Mouse (Mus musculus): Measurements from ENCODE around the gene Pcsk5. TPM values are rescaled to one million over a fixed set of nuclear protein-coding genes. Genes with fewer than 3 reads are reported as not detected.

Pcsk5 gene
- polyA plus RNA-seq, 1 experiment from 2014 or later: 12.5 TPM

DNA sequence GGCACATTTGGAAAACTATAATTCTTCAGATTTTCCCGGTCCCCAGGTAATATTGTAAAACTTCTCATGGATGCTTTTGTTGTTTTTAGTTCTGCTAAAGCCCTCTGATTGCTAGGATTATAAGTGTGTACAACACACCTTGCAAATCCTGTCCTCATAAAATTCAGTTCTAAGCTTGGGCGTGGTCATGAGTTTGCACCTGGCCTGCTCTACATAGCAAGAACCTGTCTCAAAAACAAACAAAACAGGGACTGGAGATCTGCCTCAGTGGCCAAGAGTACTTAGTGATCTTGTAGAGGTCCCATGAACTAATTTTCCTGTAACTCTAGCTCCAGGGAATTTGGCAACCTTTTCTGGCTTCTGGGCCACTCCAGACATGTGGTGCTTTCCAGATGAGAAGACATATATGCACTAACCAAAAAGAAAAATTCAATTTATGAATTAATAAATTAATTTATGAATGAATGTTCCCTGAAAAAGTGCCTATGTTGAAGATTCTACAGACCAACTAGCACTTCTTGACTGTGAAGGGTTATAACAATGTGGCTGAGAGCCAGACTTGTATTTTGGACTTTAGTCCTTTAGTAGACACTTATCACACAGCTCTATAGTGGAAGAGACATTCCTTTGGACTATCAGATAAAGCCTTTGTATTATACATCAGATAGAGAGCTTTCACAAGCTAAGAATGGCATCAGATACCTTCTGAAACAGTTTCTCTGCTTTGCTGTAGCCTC, 409.4 kb downstream of the Pcsk5 start:
- Histone ChIP-seq H3K4me1 (no peaks in the 10 kb centered on the region), H3K27ac (no peak overlapping the region), H3K4me2 (no peak overlapping the region), H3K27me3 (no peaks in the 10 kb centered on the region), H3K36me3 (replicated peaks) (no peaks in the 10 kb centered on the region), H3K9me3 (no peaks in the 10 kb centered on the region), H3K4me3 (replicated peaks) (no peak overlapping the region), H3K9ac (no peak overlapping the region)
- 90% methylated on average over 2 of the region's 2 CpGs for WGBS
- no peak for ATAC-seq (ENCODE audit: low FRiP score)

DNA sequence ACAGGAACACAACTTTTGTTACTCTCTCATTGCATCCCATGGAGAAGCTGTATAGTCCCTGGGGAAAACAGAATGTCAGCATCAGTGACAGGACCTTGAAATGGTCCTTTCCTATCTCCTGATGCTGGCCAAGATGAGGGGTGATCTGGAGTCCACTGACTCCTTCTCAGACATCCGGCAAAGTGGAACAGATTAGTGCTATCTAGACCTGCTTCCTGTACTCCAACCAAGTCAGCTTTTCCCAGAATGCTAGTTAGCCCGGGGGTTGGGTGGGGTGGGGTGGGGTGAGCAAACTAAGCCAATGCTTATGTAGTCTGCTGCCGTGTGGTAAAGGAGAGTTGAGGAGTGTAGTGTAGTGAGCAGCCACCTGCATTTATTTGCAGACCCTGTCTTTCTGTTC, 414.1 kb downstream of the Pcsk5 start:
- 82% methylated on average over 3 of the region's 3 CpGs for WGBS
- H3K4me3 ChIP-seq (replicated peaks): no peak overlapping the region
- H3K9me3 ChIP-seq: no peaks in the 10 kb centered on the region

DNA sequence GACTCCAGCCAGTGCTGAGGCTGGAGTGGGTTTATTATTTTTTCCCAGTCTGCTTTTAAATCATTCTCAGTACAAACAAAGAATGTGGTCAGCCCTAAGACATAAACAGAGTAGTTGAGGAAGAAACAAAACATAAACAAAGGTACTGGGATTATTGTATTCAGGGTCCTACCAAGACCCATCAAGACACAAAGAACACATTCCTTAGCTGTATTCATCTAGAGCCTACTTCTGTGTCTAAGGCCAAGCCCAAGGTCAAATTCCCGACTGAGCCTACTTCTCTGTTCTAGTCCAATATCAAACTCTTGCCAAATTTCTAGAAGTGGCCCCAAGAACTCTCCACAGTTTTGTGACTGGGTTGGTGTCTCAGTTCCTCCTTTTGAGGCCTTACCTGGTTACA, 419.6 kb downstream of the Pcsk5 start:
- ATAC-seq (ENCODE audit: low FRiP score): no peak
- Histone ChIP-seq H3K27me3 (no peaks in the 10 kb centered on the region), H3K9ac (no peak overlapping the region), H3K9me3 (no peaks in the 10 kb centered on the region), H3K4me3 (replicated peaks) (no peak overlapping the region), H3K27ac (no peak overlapping the region), H3K36me3 (replicated peaks) (no peaks in the 10 kb centered on the region), H3K4me2 (no peak overlapping the region), H3K4me1 (no peaks in the 10 kb centered on the region)
- WGBS: 47% methylated on average over 1 of the region's 1 CpGs

More for the DNA sequence above, 414.1 kb downstream of the Pcsk5 start:
- Histone ChIP-seq H3K9ac (no peak overlapping the region), H3K27ac (no peak overlapping the region), H3K4me1 (no peaks in the 10 kb centered on the region), H3K27me3 (no peaks in the 10 kb centered on the region), H3K36me3 (replicated peaks) (no peaks in the 10 kb centered on the region), H3K4me2 (no peak overlapping the region)
- ATAC-seq (ENCODE audit: low FRiP score): no peak

- no peaks in the 10 kb centered on the region for H3K4me1 ChIP-seq
- no peak for ATAC-seq (ENCODE audit: low FRiP score)
- WGBS: 37% methylated on average over 4 of the region's 4 CpGs
Measured at GRCm38 (mm10) chr19:17412915-17413459, 424.4 kb downstream of the Pcsk5 start.

DNA sequence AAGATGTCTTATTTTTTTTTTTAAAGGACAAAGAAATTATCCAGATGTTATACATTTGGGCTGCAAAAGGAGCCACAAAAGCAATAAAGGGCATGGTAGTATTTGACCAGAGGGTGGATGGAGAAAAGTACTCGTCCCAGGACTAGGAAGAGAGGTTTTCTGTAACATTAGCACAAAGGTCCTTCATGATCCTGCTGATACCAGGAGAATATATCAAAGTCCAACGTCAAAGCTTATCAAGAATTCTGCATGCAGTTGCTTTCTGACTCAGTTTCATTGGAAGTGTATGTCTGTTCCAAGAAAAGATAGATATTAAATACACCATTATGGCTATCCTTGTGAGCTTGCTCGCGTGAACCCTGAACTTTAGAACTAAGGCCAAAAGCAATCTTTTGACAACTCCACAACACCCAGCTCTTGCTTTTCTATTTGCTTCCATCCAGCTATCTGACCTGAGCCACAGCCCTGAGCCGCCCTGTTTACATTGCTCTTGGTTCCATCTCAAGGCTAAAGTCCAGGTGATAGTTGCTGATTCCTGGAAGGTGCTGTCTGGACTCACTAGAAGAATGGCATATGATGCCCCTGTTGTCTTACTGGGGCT, 426.9 kb downstream of the Pcsk5 start:
- ATAC-seq (ENCODE audit: low FRiP score): no peak
- 88% methylated on average over 5 of the region's 5 CpGs for WGBS
- Histone ChIP-seq H3K4me3 (replicated peaks) (no peak overlapping the region), H3K27me3 (no peaks in the 10 kb centered on the region), H3K4me2 (no peak overlapping the region), H3K27ac (no peak overlapping the region), H3K9ac (no peak overlapping the region), H3K9me3 (no peaks in the 10 kb centered on the region), H3K36me3 (replicated peaks) (no peaks in the 10 kb centered on the region), H3K4me1 (no peaks in the 10 kb centered on the region)

More at GRCm38 (mm10) chr19:17412915-17413459, 424.4 kb downstream of the Pcsk5 start:
- Histone ChIP-seq H3K4me3 (replicated peaks) (no peak overlapping the region), H3K4me2 (no peak overlapping the region), H3K36me3 (replicated peaks) (no peaks in the 10 kb centered on the region), H3K9me3 (no peaks in the 10 kb centered on the region), H3K9ac (no peak overlapping the region), H3K27ac (no peak overlapping the region), H3K27me3 (no peaks in the 10 kb centered on the region)

GRCm38 (mm10) chr19:17409351-17409750, 428.1 kb downstream of the Pcsk5 start:
- Histone ChIP-seq H3K27me3 (no peaks in the 10 kb centered on the region), H3K4me1 (no peaks in the 10 kb centered on the region), H3K27ac (no peak overlapping the region), H3K4me3 (replicated peaks) (no peak overlapping the region), H3K9ac (no peak overlapping the region), H3K36me3 (replicated peaks) (no peaks in the 10 kb centered on the region), H3K9me3 (no peaks in the 10 kb centered on the region), H3K4me2 (no peak overlapping the region)
- 59% methylated on average over 3 of the region's 3 CpGs for WGBS
- ATAC-seq (ENCODE audit: low FRiP score): no peak

- Histone ChIP-seq H3K27ac (no peak overlapping the region), H3K4me1 (no peaks in the 10 kb centered on the region), H3K4me2 (no peak overlapping the region), H3K36me3 (replicated peaks) (no peaks in the 10 kb centered on the region), H3K9ac (no peak overlapping the region), H3K27me3 (no peaks in the 10 kb centered on the region), H3K4me3 (replicated peaks) (no peak overlapping the region), H3K9me3 (no peaks in the 10 kb centered on the region)
- ATAC-seq (ENCODE audit: low FRiP score): no peak
Measured at GRCm38 (mm10) chr19:17408591-17408990, 428.8 kb downstream of the Pcsk5 start.

- WGBS: 87% methylated on average over 5 of the region's 5 CpGs
- no peak for ATAC-seq (ENCODE audit: low FRiP score)
- Histone ChIP-seq H3K27ac (no peak overlapping the region), H3K4me2 (no peak overlapping the region), H3K4me1 (no peaks in the 10 kb centered on the region), H3K9ac (no peak overlapping the region), H3K9me3 (no peaks in the 10 kb centered on the region), H3K4me3 (replicated peaks) (no peak overlapping the region), H3K27me3 (no peaks in the 10 kb centered on the region), H3K36me3 (replicated peaks) (no peaks in the 10 kb centered on the region)
Measured at GRCm38 (mm10) chr19:17406823-17407222, 430.6 kb downstream of the Pcsk5 start.

DNA sequence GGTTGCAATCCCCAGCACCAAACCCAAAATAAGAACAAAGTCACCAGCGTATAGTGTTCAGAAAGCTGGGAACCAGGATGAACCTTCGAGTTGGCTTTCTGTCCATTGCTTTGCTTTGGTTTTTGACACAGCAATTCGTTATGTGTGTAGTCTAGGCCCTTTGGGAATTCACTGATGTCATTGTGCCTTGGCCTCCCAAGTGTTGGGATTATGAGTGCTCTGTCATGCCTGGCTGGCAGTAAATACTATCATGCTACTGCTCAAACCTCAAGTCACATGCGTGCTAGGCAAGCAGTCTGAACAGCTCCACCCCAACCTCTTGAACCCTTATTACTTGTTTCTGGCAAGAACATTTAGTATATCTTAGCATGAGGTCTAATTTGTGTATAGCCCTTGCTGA, 434.3 kb downstream of the Pcsk5 start:
- H3K36me3 ChIP-seq (replicated peaks): peaks cover 26% of the 10 kb centered on the region
- 88% methylated on average over 4 of the region's 4 CpGs for WGBS

GRCm38 (mm10) chr19:17400571-17400970, 436.9 kb downstream of the Pcsk5 start:
- no peak overlapping the region for H3K4me3 ChIP-seq (replicated peaks)
- no peaks in the 10 kb centered on the region for H3K9me3 ChIP-seq
- no peaks in the 10 kb centered on the region for H3K27me3 ChIP-seq
- H3K4me2 ChIP-seq: no peak overlapping the region
- H3K4me1 ChIP-seq: no peaks in the 10 kb centered on the region
- ATAC-seq (ENCODE audit: low FRiP score): no peak
- WGBS: 88% methylated on average over 4 of the region's 4 CpGs
- H3K36me3 ChIP-seq (replicated peaks): peaks cover 32% of the 10 kb centered on the region
- no peak overlapping the region for H3K9ac ChIP-seq
- H3K27ac ChIP-seq: no peak overlapping the region

More for the DNA sequence above, 434.3 kb downstream of the Pcsk5 start:
- Histone ChIP-seq H3K27ac (no peak overlapping the region), H3K4me1 (no peaks in the 10 kb centered on the region), H3K9ac (no peak overlapping the region), H3K4me2 (no peak overlapping the region), H3K27me3 (no peaks in the 10 kb centered on the region), H3K4me3 (replicated peaks) (no peak overlapping the region), H3K9me3 (no peaks in the 10 kb centered on the region)
- ATAC-seq (ENCODE audit: low FRiP score): no peak

DNA sequence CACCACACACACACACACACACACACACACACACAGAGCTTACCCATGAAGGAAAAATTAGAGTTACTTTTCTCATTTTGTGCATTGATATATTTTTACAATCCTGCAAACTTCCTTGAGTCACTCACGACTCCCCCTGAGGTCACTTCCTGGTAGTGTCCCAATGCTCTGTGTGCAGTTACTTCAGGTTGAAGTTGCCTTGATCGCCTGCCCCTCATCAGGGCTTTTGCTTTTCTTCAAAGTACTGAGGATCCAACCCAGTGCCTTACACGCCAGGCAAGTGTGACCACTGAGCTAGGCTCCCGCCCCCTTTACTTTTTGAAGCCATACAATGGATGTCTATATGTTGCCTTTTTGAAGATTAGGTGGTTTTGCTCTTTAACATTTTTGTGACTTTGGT, 437.5 kb downstream of the Pcsk5 start:
- ATAC-seq (ENCODE audit: low FRiP score): no peak

GRCm38 (mm10) chr19:17397922-17398321, 439.5 kb downstream of the Pcsk5 start:
- WGBS: 84% methylated on average over 5 of the region's 5 CpGs
- no peak overlapping the region for H3K4me2 ChIP-seq
- H3K36me3 ChIP-seq (replicated peaks): peaks cover 32% of the 10 kb centered on the region

More for the DNA sequence above, 437.5 kb downstream of the Pcsk5 start:
- Histone ChIP-seq H3K27me3 (no peaks in the 10 kb centered on the region), H3K4me2 (no peak overlapping the region), H3K36me3 (replicated peaks) (peaks cover 32% of the 10 kb centered on the region), H3K9me3 (no peaks in the 10 kb centered on the region), H3K9ac (no peak overlapping the region), H3K4me3 (replicated peaks) (no peak overlapping the region), H3K4me1 (peaks cover 3% of the 10 kb centered on the region; the same call in 1 of the 2 replicates), H3K27ac (no peak overlapping the region)
- WGBS: 87% methylated on average over 4 of the region's 4 CpGs

More at GRCm38 (mm10) chr19:17397922-17398321, 439.5 kb downstream of the Pcsk5 start:
- peaks cover 8% of the 10 kb centered on the region for H3K4me1 ChIP-seq
- no peak overlapping the region for H3K9ac ChIP-seq
- ATAC-seq (ENCODE audit: low FRiP score): no peak
- no peak overlapping the region for H3K27ac ChIP-seq
- no peak overlapping the region for H3K4me3 ChIP-seq (replicated peaks)
- H3K27me3 ChIP-seq: 0 out of 2 replicates have a peak, but pooled peaks cover 2% of the 10 kb centered on the region
- no peaks in the 10 kb centered on the region for H3K9me3 ChIP-seq

Data from forebrain, embryonic 12.5 days (tissue).